Mouse (Mus musculus) spleen, adult 2 months (tissue): ENCODE measurements around the gene Erg.

Experiments
- CTCF ChIP-seq: fragments of 200-500 bp; IDR thresholded peaks from 2 replicates; pipeline ENCODE4 v1.5.1; 2011; ENCODE audit warnings: mild to moderate bottlenecking, inconsistent platforms; ENCODE audit not compliant: insufficient read depth, insufficient read length, insufficient replicate concordance; ENCODE audit errors: extremely low read depth
- POLR2A ChIP-seq: fragments of 200-500 bp; IDR thresholded peaks from 2 replicates; pipeline ENCODE4 v1.6.1; 2011; ENCODE audit warnings: low read depth, low read length, inconsistent platforms

GRCm38 (mm10) chr16:95422658-95423073, 163.7 kb downstream of the Erg start:
- no peak for TF ChIP-seq POLR2A
- no peak for TF ChIP-seq CTCF
